Mouse (Mus musculus): ENCODE data around the gene Mtfr1l.
A peak's percentile ranks its signal among the peaks of the same experiment; 100 is the strongest.

Mtfr1l gene

GRCm38 (mm10) chr4:134534932-134535786 lies at the start of gene Mtfr1l:
Gene Mtfr1l (minus strand): TSS chr4:134535387.
- peak; percentile 96 for DNase-seq (ENCODE audit: low spot score)

- DNase-seq (ENCODE audit: low spot score): no peak
Observed at GRCm38 (mm10) chr4:134583513-134583912, 48.3 kb upstream of the Mtfr1l start.

GRCm38 (mm10) chr4:134581365-134581764 lies 46.2 kb upstream of the Mtfr1l start:
- no peak for DNase-seq (ENCODE audit: low spot score)

- DNase-seq (ENCODE audit: low spot score): peak; percentile 72
Observed at GRCm38 (mm10) chr4:134580351-134581148, 45.4 kb upstream of the Mtfr1l start.

GRCm38 (mm10) chr4:134579620-134580019 lies 44.4 kb upstream of the Mtfr1l start:
- no peak for DNase-seq (ENCODE audit: low spot score)

GRCm38 (mm10) chr4:134579212-134579611 lies 44.0 kb upstream of the Mtfr1l start:
- no peak for DNase-seq (ENCODE audit: low spot score)

- DNase-seq (ENCODE audit: low spot score): no peak
Observed at GRCm38 (mm10) chr4:134578407-134578806, 43.2 kb upstream of the Mtfr1l start.

GRCm38 (mm10) chr4:134577281-134577680 lies 42.1 kb upstream of the Mtfr1l start:
- no peak for DNase-seq (ENCODE audit: low spot score)

- DNase-seq (ENCODE audit: low spot score): no peak
Observed at GRCm38 (mm10) chr4:134575486-134575885, 40.3 kb upstream of the Mtfr1l start.

- no peak for DNase-seq (ENCODE audit: low spot score)
Observed at GRCm38 (mm10) chr4:134572449-134573300, 37.5 kb upstream of the Mtfr1l start.

GRCm38 (mm10) chr4:134570704-134571451 lies 35.7 kb upstream of the Mtfr1l start:
- no peak for DNase-seq (ENCODE audit: low spot score)

- DNase-seq (ENCODE audit: low spot score): no peak
Observed at GRCm38 (mm10) chr4:134569831-134570230, 34.6 kb upstream of the Mtfr1l start.

- DNase-seq (ENCODE audit: low spot score): no peak
Observed at GRCm38 (mm10) chr4:134569205-134569604, 34.0 kb upstream of the Mtfr1l start.

GRCm38 (mm10) chr4:134567377-134568226 lies 32.4 kb upstream of the Mtfr1l start:
- no peak for DNase-seq (ENCODE audit: low spot score)

- DNase-seq (ENCODE audit: low spot score): no peak
Observed at GRCm38 (mm10) chr4:134564093-134564492, 28.9 kb upstream of the Mtfr1l start.

- DNase-seq (ENCODE audit: low spot score): no peak
Observed at GRCm38 (mm10) chr4:134563624-134564023, 28.4 kb upstream of the Mtfr1l start.

- no peak for DNase-seq (ENCODE audit: low spot score)
Observed at GRCm38 (mm10) chr4:134562014-134562413, 26.8 kb upstream of the Mtfr1l start.

GRCm38 (mm10) chr4:134560699-134561098 lies 25.5 kb upstream of the Mtfr1l start:
- no peak for DNase-seq (ENCODE audit: low spot score)

GRCm38 (mm10) chr4:134559154-134559553 lies 24.0 kb upstream of the Mtfr1l start:
- no peak for DNase-seq (ENCODE audit: low spot score)

- DNase-seq (ENCODE audit: low spot score): no peak
Observed at GRCm38 (mm10) chr4:134558570-134559113, 23.5 kb upstream of the Mtfr1l start.
